Mouse (Mus musculus): ENCODE measurements around the gene Rbm15b. TPM values are rescaled to one million over a fixed set of nuclear protein-coding genes. Genes with fewer than 3 reads are reported as not detected.

Rbm15b gene
- polyA plus RNA-seq, 1 experiment from 2014 or later = 35.6 TPM

- no peak overlapping the region for H3K27ac ChIP-seq (ENCODE audit: low read depth, low read length)
- 87% methylated on average over 9 of the region's 9 CpGs for WGBS
- H3K4me2 ChIP-seq (ENCODE audit: low read depth, low read length, severe bottlenecking) = no peak overlapping the region
- no peak for DNase-seq (ENCODE audit: low spot score)
- no peaks in the 10 kb centered on the region for H3K27me3 ChIP-seq (ENCODE audit: control insufficient read depth, insufficient read depth, low read length)
- H3K9me3 ChIP-seq (ENCODE audit: control insufficient read depth, low read length) = no peaks in the 10 kb centered on the region
- no peak overlapping the region for H3K9ac ChIP-seq (ENCODE audit: low read length)
- ATAC-seq (replicated peaks; ENCODE audit: low FRiP score) = no peak
- H3K4me3 ChIP-seq (ENCODE audit: low read depth, low read length) = no peak overlapping the region
- H3K36me3 ChIP-seq (ENCODE audit: control insufficient read depth, insufficient read depth, low read length) = peaks cover 7% of the 10 kb centered on the region
- peaks cover 24% of the 10 kb centered on the region for H3K4me1 ChIP-seq (replicated peaks; ENCODE audit: control insufficient read depth, insufficient read depth, low read length)
These were observed 2.1 kb upstream of the Rbm15b start for GRCm38 (mm10) chr9:106889321-106889720.

- no peaks in the 10 kb centered on the region for H3K9me3 ChIP-seq (ENCODE audit: control insufficient read depth, low read length)
- 93% methylated on average over 3 of the region's 3 CpGs for WGBS
- H3K27ac ChIP-seq (ENCODE audit: low read depth, low read length) = no peak overlapping the region; the same call in 1 of the 2 replicates
- ATAC-seq (replicated peaks; ENCODE audit: low FRiP score) = no peak
- no peaks in the 10 kb centered on the region for H3K27me3 ChIP-seq (ENCODE audit: control insufficient read depth, insufficient read depth, low read length)
- H3K9ac ChIP-seq (ENCODE audit: low read length) = no peak overlapping the region
- no peak overlapping the region for H3K4me3 ChIP-seq (ENCODE audit: low read depth, low read length)
- peak; percentile 45 for DNase-seq (ENCODE audit: low spot score)
- H3K4me1 ChIP-seq (replicated peaks; ENCODE audit: control insufficient read depth, insufficient read depth, low read length) = peaks cover 28% of the 10 kb centered on the region
- peaks cover 9% of the 10 kb centered on the region for H3K36me3 ChIP-seq (ENCODE audit: control insufficient read depth, insufficient read depth, low read length)
- no peak overlapping the region for H3K4me2 ChIP-seq (ENCODE audit: low read depth, low read length, severe bottlenecking)
These were observed 1.1 kb upstream of the Rbm15b start for GRCm38 (mm10) chr9:106888346-106888745.

GRCm38 (mm10) chr9:106885901-106886731 lies 1.1 kb downstream of the Rbm15b start:
- peak; percentile 79 for DNase-seq (ENCODE audit: low spot score)
- Histone ChIP-seq H3K36me3 (ENCODE audit: control insufficient read depth, insufficient read depth, low read length) (peaks cover 9% of the 10 kb centered on the region), H3K4me1 (replicated peaks; ENCODE audit: control insufficient read depth, insufficient read depth, low read length) (peaks cover 35% of the 10 kb centered on the region), H3K27ac (ENCODE audit: low read depth, low read length) (peak overlapping the region; percentile 77), H3K9me3 (ENCODE audit: control insufficient read depth, low read length) (no peaks in the 10 kb centered on the region), H3K4me2 (ENCODE audit: low read depth, low read length, severe bottlenecking) (peak overlapping the region; percentile 87), H3K27me3 (ENCODE audit: control insufficient read depth, insufficient read depth, low read length) (no peaks in the 10 kb centered on the region), H3K4me3 (ENCODE audit: low read depth, low read length) (peak overlapping the region; percentile 95), H3K9ac (ENCODE audit: low read length) (peak overlapping the region; percentile 95)
- under 1% methylated on average over 96 of the region's 107 CpGs for WGBS
- ATAC-seq (replicated peaks; ENCODE audit: low FRiP score) = peak; percentile 9; the same call in 1 of the 2 replicates

- Histone ChIP-seq H3K9me3 (ENCODE audit: control insufficient read depth, low read length) (no peaks in the 10 kb centered on the region), H3K9ac (ENCODE audit: low read length) (peak overlapping the region; percentile 95), H3K27ac (ENCODE audit: low read depth, low read length) (peak overlapping the region; percentile 77; the same call in 1 of the 2 replicates), H3K4me3 (ENCODE audit: low read depth, low read length) (peak overlapping the region; percentile 95), H3K27me3 (ENCODE audit: control insufficient read depth, insufficient read depth, low read length) (no peaks in the 10 kb centered on the region), H3K4me1 (replicated peaks; ENCODE audit: control insufficient read depth, insufficient read depth, low read length) (peaks cover 27% of the 10 kb centered on the region), H3K4me2 (ENCODE audit: low read depth, low read length, severe bottlenecking) (peak overlapping the region; percentile 87), H3K36me3 (ENCODE audit: control insufficient read depth, insufficient read depth, low read length) (peaks cover 9% of the 10 kb centered on the region)
- ATAC-seq (replicated peaks; ENCODE audit: low FRiP score) (peak; percentile 0; the same call in 1 of the 2 replicates), DNase-seq (ENCODE audit: low spot score) (peak; percentile 69)
- 27% methylated on average over 44 of the region's 44 CpGs for WGBS
These were observed 2.0 kb downstream of the Rbm15b start for GRCm38 (mm10) chr9:106884996-106885900.

GRCm38 (mm10) chr9:106884306-106884705 lies 2.9 kb downstream of the Rbm15b start:
- peak; percentile 60 for DNase-seq (ENCODE audit: low spot score)
- H3K4me1 ChIP-seq (replicated peaks; ENCODE audit: control insufficient read depth, insufficient read depth, low read length) = peaks cover 27% of the 10 kb centered on the region
- peak overlapping the region; percentile 95 for H3K9ac ChIP-seq (ENCODE audit: low read length)
- H3K9me3 ChIP-seq (ENCODE audit: control insufficient read depth, low read length) = no peaks in the 10 kb centered on the region
- no peaks in the 10 kb centered on the region for H3K27me3 ChIP-seq (ENCODE audit: control insufficient read depth, insufficient read depth, low read length)
- H3K4me3 ChIP-seq (ENCODE audit: low read depth, low read length) = peak overlapping the region; percentile 95
- H3K4me2 ChIP-seq (ENCODE audit: low read depth, low read length, severe bottlenecking) = peak overlapping the region; percentile 87
- 51% methylated on average over 16 of the region's 16 CpGs for WGBS
- ATAC-seq (replicated peaks; ENCODE audit: low FRiP score) = no peak
- no peak overlapping the region for H3K27ac ChIP-seq (ENCODE audit: low read depth, low read length)
- peaks cover 8% of the 10 kb centered on the region for H3K36me3 ChIP-seq (ENCODE audit: control insufficient read depth, insufficient read depth, low read length)

- Histone ChIP-seq H3K4me1 (replicated peaks; ENCODE audit: control insufficient read depth, insufficient read depth, low read length) (peaks cover 27% of the 10 kb centered on the region), H3K9ac (ENCODE audit: low read length) (peak overlapping the region; percentile 20; the same call in 1 of the 2 replicates), H3K27me3 (ENCODE audit: control insufficient read depth, insufficient read depth, low read length) (no peaks in the 10 kb centered on the region), H3K4me2 (ENCODE audit: low read depth, low read length, severe bottlenecking) (peak overlapping the region; percentile 8; the same call in 1 of the 2 replicates), H3K27ac (ENCODE audit: low read depth, low read length) (no peak overlapping the region), H3K36me3 (ENCODE audit: control insufficient read depth, insufficient read depth, low read length) (peaks cover 5% of the 10 kb centered on the region), H3K9me3 (ENCODE audit: control insufficient read depth, low read length) (no peaks in the 10 kb centered on the region), H3K4me3 (ENCODE audit: low read depth, low read length) (peak overlapping the region; percentile 6; the same call in 1 of the 2 replicates)
- no peak for DNase-seq (ENCODE audit: low spot score)
- WGBS = 86% methylated on average over 3 of the region's 3 CpGs
- no peak for ATAC-seq (replicated peaks; ENCODE audit: low FRiP score)
These were observed 4.1 kb downstream of the Rbm15b start for GRCm38 (mm10) chr9:106883085-106883484.

GRCm38 (mm10) chr9:106882176-106882575 lies 5.1 kb downstream of the Rbm15b start:
- H3K4me2 ChIP-seq (ENCODE audit: low read depth, low read length, severe bottlenecking) = no peak overlapping the region
- no peak overlapping the region for H3K27ac ChIP-seq (ENCODE audit: low read depth, low read length)
- H3K9ac ChIP-seq (ENCODE audit: low read length) = no peak overlapping the region
- H3K36me3 ChIP-seq (ENCODE audit: control insufficient read depth, insufficient read depth, low read length) = peaks cover 5% of the 10 kb centered on the region
- H3K9me3 ChIP-seq (ENCODE audit: control insufficient read depth, low read length) = no peaks in the 10 kb centered on the region
- H3K4me3 ChIP-seq (ENCODE audit: low read depth, low read length) = no peak overlapping the region
- peaks cover 22% of the 10 kb centered on the region for H3K4me1 ChIP-seq (replicated peaks; ENCODE audit: control insufficient read depth, insufficient read depth, low read length)
- WGBS = 82% methylated on average over 4 of the region's 4 CpGs
- ATAC-seq (replicated peaks; ENCODE audit: low FRiP score) (no peak), DNase-seq (ENCODE audit: low spot score) (peak; percentile 41)
- H3K27me3 ChIP-seq (ENCODE audit: control insufficient read depth, insufficient read depth, low read length) = no peaks in the 10 kb centered on the region

- 70% methylated on average over 4 of the region's 4 CpGs for WGBS
- no peak overlapping the region for H3K27ac ChIP-seq (ENCODE audit: low read depth, low read length)
These were observed 6.0 kb downstream of the Rbm15b start for GRCm38 (mm10) chr9:106881071-106881755.

More at GRCm38 (mm10) chr9:106881071-106881755, 6.0 kb downstream of the Rbm15b start:
- Histone ChIP-seq H3K9ac (ENCODE audit: low read length) (no peak overlapping the region), H3K4me1 (replicated peaks; ENCODE audit: control insufficient read depth, insufficient read depth, low read length) (peaks cover 22% of the 10 kb centered on the region), H3K4me3 (ENCODE audit: low read depth, low read length) (no peak overlapping the region), H3K36me3 (ENCODE audit: control insufficient read depth, insufficient read depth, low read length) (peaks cover 5% of the 10 kb centered on the region), H3K4me2 (ENCODE audit: low read depth, low read length, severe bottlenecking) (no peak overlapping the region), H3K9me3 (ENCODE audit: control insufficient read depth, low read length) (no peaks in the 10 kb centered on the region), H3K27me3 (ENCODE audit: control insufficient read depth, insufficient read depth, low read length) (no peaks in the 10 kb centered on the region)
- DNase-seq (ENCODE audit: low spot score) (no peak), ATAC-seq (replicated peaks; ENCODE audit: low FRiP score) (no peak)

Data from forebrain, embryonic 11.5 days (tissue).